Mouse (Mus musculus) stomach, embryonic 14.5 days (tissue): ENCODE results near the gene Klhl10. TPM values are rescaled to one million over a fixed set of nuclear protein-coding genes. Genes with fewer than 3 reads are reported as not detected.

ENCODE experiments used
- microRNA-seq: library from miRNA; unstranded; fragments of <30 nt; microRNA quantifications from one replicate; pipeline ENCODE4, GENCODE M21; 2016
- polyA plus RNA-seq: library from polyadenylated mRNA; unstranded; fragments of >200 nt; fragmentation: Nextera tagmentation; extraction: Ambion mirVana; gene quantifications from 2 replicates; pipeline ENCODE4 v1.2.1, GENCODE M21; 2014

Klhl10 gene
- polyA plus RNA-seq, 1 experiment from 2014 or later = 0.52 TPM

Small RNA genes lying within 50 kb of the gene (microRNA-seq; reads per million reads assigned to microRNA genes)
- not detected for gene Gm27374
- gene Mir7116 = not detected

Other genes with a start within 250 kb of the Klhl10 start
- not detected in 2 replicates for gene Krt9, start 248.7 kb upstream of the Klhl10 start, polyA plus RNA-seq
- gene Krt14, start 234.4 kb upstream of the Klhl10 start, polyA plus RNA-seq = 4.8 and 5.0 TPM in 2 replicates
- 0.22 and 0.38 TPM in 2 replicates for gene Krt16, start 193.0 kb upstream of the Klhl10 start, polyA plus RNA-seq
- 26.7 and 30.7 TPM in 2 replicates for gene Krt17, start 180.9 kb upstream of the Klhl10 start, polyA plus RNA-seq
- gene Krt42, start 172.0 kb upstream of the Klhl10 start, polyA plus RNA-seq = not detected in 2 replicates
- 2,030 and 2,105 TPM in 2 replicates for gene Eif1, start 122.0 kb upstream of the Klhl10 start, polyA plus RNA-seq
- 6.9 and 13.2 TPM in 2 replicates for gene Gast, start 107.5 kb upstream of the Klhl10 start, polyA plus RNA-seq
- 10.8 and 12.3 TPM in 2 replicates for gene Hap1, start 85.8 kb upstream of the Klhl10 start, polyA plus RNA-seq
- 131 and 139 TPM in 2 replicates for gene Jup, start 44.2 kb upstream of the Klhl10 start, polyA plus RNA-seq
- 68.0 and 68.9 TPM in 2 replicates for gene P3h4, start 27.1 kb upstream of the Klhl10 start, polyA plus RNA-seq
- 106 and 108 TPM in 2 replicates for gene Fkbp10, start 26.2 kb upstream of the Klhl10 start, polyA plus RNA-seq
- 121 and 126 TPM in 2 replicates for gene Nt5c3b, start 109 bp upstream of the Klhl10 start, polyA plus RNA-seq
- 11.2 and 12.3 TPM in 2 replicates for gene Klhl11, start 30.8 kb downstream of the Klhl10 start, polyA plus RNA-seq
- gene Acly, start 86.1 kb downstream of the Klhl10 start, polyA plus RNA-seq = 161 and 175 TPM in 2 replicates
- gene Ttc25, start 103.7 kb downstream of the Klhl10 start, polyA plus RNA-seq = 0.35 and 1.1 TPM in 2 replicates
- gene Cnp, start 133.0 kb downstream of the Klhl10 start, polyA plus RNA-seq = 35.9 TPM in 2 replicates
- gene Nkiras2, start 177.3 kb downstream of the Klhl10 start, polyA plus RNA-seq = 62.8 and 63.1 TPM in 2 replicates
- gene Dnajc7, start 178.3 kb downstream of the Klhl10 start, polyA plus RNA-seq = 84.0 and 95.4 TPM in 2 replicates